Mouse (Mus musculus): ENCODE results near the gene Tmem260.

Tmem260 gene

GRCm38 (mm10) chr14:48481591-48481990 lies 35.7 kb downstream of the Tmem260 start:
- DNase-seq (ENCODE audit: low spot score in 2 of 2), result no peak

GRCm38 (mm10) chr14:48482762-48483161 lies 36.8 kb downstream of the Tmem260 start:
- no peak for DNase-seq (ENCODE audit: low spot score in 2 of 2)

- no peak for DNase-seq (ENCODE audit: low spot score in 2 of 2)
Observed at GRCm38 (mm10) chr14:48493896-48494295, 48.0 kb downstream of the Tmem260 start.

GRCm38 (mm10) chr14:48502573-48502972 lies 56.6 kb downstream of the Tmem260 start:
- DNase-seq (ENCODE audit: low spot score in 2 of 2), result no peak

- DNase-seq (ENCODE audit: low spot score in 2 of 2), result no peak
Observed at GRCm38 (mm10) chr14:48503691-48504565, 58.0 kb downstream of the Tmem260 start.

- no peak for DNase-seq (ENCODE audit: low spot score in 2 of 2)
Observed at GRCm38 (mm10) chr14:48504566-48504950, 58.6 kb downstream of the Tmem260 start.

GRCm38 (mm10) chr14:48505606-48506005 lies 59.7 kb downstream of the Tmem260 start:
- DNase-seq (ENCODE audit: low spot score in 2 of 2), result no peak

- no peak for DNase-seq (ENCODE audit: low spot score in 2 of 2)
Observed at GRCm38 (mm10) chr14:48507376-48507775, 61.5 kb downstream of the Tmem260 start.

GRCm38 (mm10) chr14:48509131-48509530 lies 63.2 kb downstream of the Tmem260 start:
- DNase-seq (ENCODE audit: low spot score in 2 of 2), result no peak

- no peak for DNase-seq (ENCODE audit: low spot score in 2 of 2)
Observed at GRCm38 (mm10) chr14:48513098-48513823, 67.3 kb downstream of the Tmem260 start.

- no peak for DNase-seq (ENCODE audit: low spot score in 2 of 2)
Observed at GRCm38 (mm10) chr14:48513824-48514493, 68.0 kb downstream of the Tmem260 start.

- no peak for DNase-seq (ENCODE audit: low spot score in 2 of 2)
Observed at GRCm38 (mm10) chr14:48514620-48515019, 68.7 kb downstream of the Tmem260 start.

GRCm38 (mm10) chr14:48515538-48515937 lies 69.6 kb downstream of the Tmem260 start:
- DNase-seq (ENCODE audit: low spot score in 2 of 2), result no peak

- no peak for DNase-seq (ENCODE audit: low spot score in 2 of 2)
Observed at GRCm38 (mm10) chr14:48523361-48523760, 77.4 kb downstream of the Tmem260 start.

GRCm38 (mm10) chr14:48524135-48524534 lies 78.2 kb downstream of the Tmem260 start:
- peak in 1 of 2 experiments; percentile 10 for DNase-seq (ENCODE audit: low spot score in 2 of 2)

GRCm38 (mm10) chr14:48525055-48525454 lies 79.1 kb downstream of the Tmem260 start:
- no peak for DNase-seq (ENCODE audit: low spot score in 2 of 2)

GRCm38 (mm10) chr14:48530629-48531028 lies 84.7 kb downstream of the Tmem260 start:
- no peak for DNase-seq (ENCODE audit: low spot score in 2 of 2)

GRCm38 (mm10) chr14:48537795-48538766 lies 92.2 kb downstream of the Tmem260 start:
- DNase-seq (ENCODE audit: low spot score in 2 of 2), result peak in 1 of 2 experiments; percentile 6

GRCm38 (mm10) chr14:48545166-48545565 lies 99.2 kb downstream of the Tmem260 start:
- DNase-seq (ENCODE audit: low spot score in 2 of 2), result no peak

- no peak for DNase-seq (ENCODE audit: low spot score in 2 of 2)
Observed at GRCm38 (mm10) chr14:48546009-48546408, 100.1 kb downstream of the Tmem260 start.

GRCm38 (mm10) chr14:48549703-48550102 lies 103.8 kb downstream of the Tmem260 start:
- DNase-seq (ENCODE audit: low spot score in 2 of 2), result no peak
